Mouse (Mus musculus): ENCODE data around the gene Cbfb. TPM values are rescaled to one million over a fixed set of nuclear protein-coding genes. Genes with fewer than 3 reads are reported as not detected.

Gene Cbfb
- 100 to 1,000 TPM; 106 to 136 TPM for polyA plus RNA-seq (2017; shearing (Covaris generic))

DNA sequence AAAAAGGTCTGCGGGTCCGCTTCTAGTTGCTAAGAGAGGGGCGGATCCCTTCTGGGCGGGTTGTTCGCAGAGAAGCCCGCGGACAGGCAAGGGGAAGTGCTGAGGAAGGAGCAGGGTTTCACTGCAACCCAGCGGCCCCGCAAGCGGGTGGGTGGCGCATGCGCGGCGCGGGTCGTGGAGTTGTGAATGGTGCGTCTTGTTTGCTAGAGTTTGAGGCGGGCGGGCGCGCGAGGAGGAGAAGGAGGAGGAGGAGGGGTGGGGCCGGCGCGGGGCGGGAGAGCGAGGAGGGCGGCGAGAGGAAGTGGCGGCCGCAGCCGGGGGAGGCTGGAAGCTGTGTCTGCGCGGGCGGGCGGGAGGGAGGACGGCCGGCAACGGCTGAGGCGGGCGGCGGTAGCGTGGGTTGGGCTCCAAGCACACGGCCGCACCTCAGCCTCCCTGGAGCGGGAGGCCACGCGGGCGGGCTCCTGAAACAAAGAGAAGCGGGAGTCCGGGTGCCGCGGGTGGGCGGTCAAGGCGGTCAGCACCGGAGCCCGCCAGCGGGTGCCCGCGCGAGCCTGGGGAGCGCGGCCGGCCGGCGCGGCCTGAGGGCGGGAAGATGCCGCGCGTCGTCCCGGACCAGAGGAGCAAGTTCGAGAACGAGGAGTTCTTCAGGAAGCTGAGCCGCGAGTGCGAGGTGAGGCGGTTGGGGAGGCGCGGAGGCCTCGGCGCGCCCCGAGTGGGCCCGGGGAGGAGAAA, at the start of gene Cbfb:
TSS of gene Cbfb (plus strand) at position 294 of the 735 bp plus-strand sequence.

DNA sequence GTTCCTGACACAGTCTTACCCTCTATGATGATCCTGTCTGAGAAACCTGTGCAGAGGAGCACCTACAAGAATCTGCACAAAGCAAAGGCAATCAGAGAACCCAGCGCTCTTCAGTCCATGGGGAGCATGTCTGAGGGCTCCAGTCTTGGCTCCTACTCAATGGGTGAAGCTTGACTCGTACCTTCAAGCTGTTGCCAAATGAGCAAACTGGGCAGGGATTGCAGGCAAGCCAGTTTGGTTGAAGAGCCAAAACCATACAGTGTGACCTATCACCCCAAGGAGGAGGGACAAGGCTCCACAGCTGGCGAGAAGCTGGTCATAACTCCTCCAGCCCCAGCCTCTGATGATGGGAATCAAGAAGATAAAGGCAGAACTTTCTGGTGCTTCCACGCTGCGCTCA, 39.0 kb upstream of the Cbfb start, which contains the start of gene Ces4a:
TSS of gene Ces4a (plus strand) at position 292 of the 400 bp plus-strand sequence.

DNA sequence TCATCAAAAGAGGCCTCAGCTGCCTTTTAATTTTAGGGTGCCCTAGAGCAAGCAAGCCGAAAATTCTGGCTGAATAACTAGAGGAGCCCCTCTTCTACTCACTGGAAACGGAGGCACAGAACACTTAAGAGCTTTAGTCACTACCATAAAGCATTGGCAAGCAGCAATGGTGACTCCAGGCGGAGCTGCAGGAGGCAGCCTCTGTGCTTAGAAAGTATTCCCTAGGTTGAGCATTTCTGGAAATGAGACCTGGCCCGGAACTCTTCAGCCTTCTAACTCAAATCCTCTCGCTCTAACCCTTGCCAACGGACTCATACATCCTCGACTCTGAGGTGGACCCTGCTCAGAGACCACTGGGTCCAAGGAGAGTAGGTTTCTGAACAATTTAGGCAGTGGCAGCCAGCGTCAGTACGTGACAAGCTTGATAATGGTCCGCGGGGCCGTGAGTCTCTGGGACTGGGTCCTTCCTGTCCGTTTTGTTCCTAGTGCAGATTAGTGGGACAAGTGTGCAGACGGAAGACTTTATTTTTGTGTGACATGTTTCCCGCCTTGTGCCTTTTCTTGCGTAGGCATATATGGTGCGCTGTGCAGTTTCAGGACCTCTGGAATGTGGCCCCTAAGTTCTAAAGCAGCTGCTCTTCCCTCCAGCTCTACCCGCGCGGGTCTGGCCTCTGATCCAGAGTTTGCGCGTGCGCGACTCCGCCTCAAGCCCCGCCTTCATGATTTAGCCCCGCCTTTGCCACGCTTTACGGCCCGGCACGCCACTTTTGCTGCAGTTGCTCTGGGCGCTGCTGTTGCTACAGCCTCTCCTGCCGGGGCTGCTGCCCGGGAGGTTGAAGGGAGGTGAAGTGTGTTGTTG, 54.2 kb downstream of the Cbfb start, which contains the start of gene D230025D16Rik:
TSS of gene D230025D16Rik (plus strand) at position 733 of the 859 bp plus-strand sequence.

DNA sequence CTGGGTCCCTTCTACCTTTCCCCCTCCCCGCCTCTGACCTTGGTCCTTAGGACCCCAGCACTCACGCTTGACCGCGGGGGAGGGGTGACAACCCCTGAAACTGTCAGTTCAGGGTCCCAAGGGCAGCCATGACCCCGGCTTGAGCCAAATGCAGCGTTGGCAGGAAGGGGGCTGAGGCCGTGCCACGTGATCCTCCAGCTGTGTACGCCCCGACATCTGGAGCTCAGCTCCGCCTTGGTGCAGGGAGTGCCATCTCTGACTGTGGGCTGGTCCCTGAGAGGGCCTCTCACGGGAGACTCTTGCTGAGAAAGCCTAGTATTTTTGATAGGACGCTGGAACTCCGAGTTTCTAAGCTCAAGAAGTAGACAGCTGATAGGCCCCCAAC, 84.5 kb downstream of the Cbfb start, which contains the start of gene B3gnt9:
TSS of gene B3gnt9 (minus strand) at position 188 of the 385 bp plus-strand sequence.

DNA sequence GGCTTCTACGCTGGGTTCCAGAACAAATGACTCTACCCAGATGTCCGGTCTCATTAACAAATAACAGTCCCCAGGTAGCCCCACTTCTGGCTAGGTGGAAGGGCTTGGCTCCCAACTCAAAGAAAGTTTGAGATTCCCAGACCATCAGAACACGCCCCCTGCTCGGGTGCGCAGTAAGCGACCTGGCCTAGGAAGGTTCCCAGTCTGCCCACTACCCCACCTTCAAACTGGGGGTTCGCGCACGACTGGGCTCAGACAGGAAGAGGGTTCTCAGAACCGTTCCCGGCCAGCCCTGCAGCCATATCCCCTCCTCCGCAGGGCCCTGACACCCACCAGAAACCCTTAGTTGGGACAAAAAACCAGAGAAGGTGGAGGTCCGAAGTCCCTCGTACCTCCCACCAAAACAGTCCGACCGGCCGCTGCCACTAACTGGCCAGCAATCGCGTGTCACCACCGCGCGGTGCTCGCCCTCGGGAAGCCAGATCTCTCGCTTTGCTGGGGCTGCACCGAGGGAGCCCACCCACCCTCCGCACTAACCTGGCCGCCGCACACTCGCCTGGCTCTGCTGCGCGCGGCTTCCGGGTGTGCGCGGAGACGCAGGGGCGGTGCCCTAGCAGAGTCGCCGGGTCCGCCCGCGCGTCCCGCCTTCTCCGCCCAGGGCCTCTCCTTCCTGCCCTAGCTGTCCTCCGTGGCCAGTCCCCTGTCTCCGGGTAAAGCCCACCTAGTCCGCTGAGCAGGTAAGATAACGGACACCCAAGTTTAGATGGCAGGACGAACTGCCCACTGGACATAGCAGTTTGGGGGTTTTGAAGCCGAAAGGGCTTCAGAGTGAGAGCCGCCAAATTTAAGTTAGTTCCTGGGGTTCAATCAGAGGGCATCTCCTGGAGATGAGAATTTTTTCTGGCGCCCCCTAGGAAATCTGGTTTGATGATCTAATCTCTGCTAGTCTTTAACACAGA, 93.8 kb downstream of the Cbfb start, which contains the start of the genes Tradd and Fbxl8:
TSS of gene Tradd (minus strand) at position 586 of the 959 bp plus-strand sequence.
TSS of gene Fbxl8 (plus strand) at position 625 of the 959 bp plus-strand sequence.

Other genes starting within 250 kb of the Cbfb start
- not detected for gene Ces2e, start 244.4 kb upstream of the Cbfb start, polyA plus RNA-seq (2017; shearing (Covaris generic))
- under 1 TPM in 1 of 2 experiments, not detected in 1; 0.16 TPM for gene Ces2f, start 223.3 kb upstream of the Cbfb start, polyA plus RNA-seq (2017; shearing (Covaris generic))
- gene Ces2g, start 209.0 kb upstream of the Cbfb start, polyA plus RNA-seq (2017; shearing (Covaris generic)): 1 to 10 TPM in 1 of 2 experiments, not detected in 1; 1.6 TPM
- gene Ces2h, start 169.8 kb upstream of the Cbfb start, polyA plus RNA-seq (2017; shearing (Covaris generic)): not detected
- under 1 TPM in 1 of 2 experiments, not detected in 1; 0.36 TPM for gene Ces3a, start 122.1 kb upstream of the Cbfb start, polyA plus RNA-seq (2017; shearing (Covaris generic))
- gene Ces3b, start 86.9 kb upstream of the Cbfb start, polyA plus RNA-seq (2017; shearing (Covaris generic)): under 1 TPM; 0.12 to 0.49 TPM
- gene Ces4a, start 38.9 kb upstream of the Cbfb start, polyA plus RNA-seq (2017; shearing (Covaris generic)): 1 to 10 TPM in 1 of 2 experiments, under 1 TPM in 1; 0.31 to 1.2 TPM
- gene D230025D16Rik, start 54.5 kb downstream of the Cbfb start, polyA plus RNA-seq (2017; shearing (Covaris generic)): 10 to 100 TPM; 26.1 to 30.7 TPM
- gene B3gnt9, start 84.5 kb downstream of the Cbfb start, polyA plus RNA-seq (2017; shearing (Covaris generic)): 1 to 10 TPM; 1.7 to 2.5 TPM
- 10 to 100 TPM; 66.5 to 74.3 TPM for gene Tradd, start 93.9 kb downstream of the Cbfb start, polyA plus RNA-seq (2017; shearing (Covaris generic))
- 10 to 100 TPM; 23.3 to 29.8 TPM for gene Fbxl8, start 94.0 kb downstream of the Cbfb start, polyA plus RNA-seq (2017; shearing (Covaris generic))
- gene Hsf4, start 99.1 kb downstream of the Cbfb start, polyA plus RNA-seq (2017; shearing (Covaris generic)): 1 to 10 TPM in 1 of 2 experiments, under 1 TPM in 1; 0.88 to 1.1 TPM
- gene Nol3, start 105.5 kb downstream of the Cbfb start, polyA plus RNA-seq (2017; shearing (Covaris generic)): 1 to 10 TPM in 1 of 2 experiments, not detected in 1; 1.6 TPM
- 1 to 10 TPM; 1.9 to 4.2 TPM for gene 4931428F04Rik, start 119.2 kb downstream of the Cbfb start, polyA plus RNA-seq (2017; shearing (Covaris generic))
- 1 to 10 TPM; 2.0 to 2.1 TPM for gene Exoc3l, start 125.4 kb downstream of the Cbfb start, polyA plus RNA-seq (2017; shearing (Covaris generic))
- gene E2f4, start 127.0 kb downstream of the Cbfb start, polyA plus RNA-seq (2017; shearing (Covaris generic)): 100 to 1,000 TPM; 150 to 169 TPM
- 10 to 100 TPM in 1 of 2 experiments, 1 to 10 TPM in 1; 7.2 to 14.4 TPM for gene Elmo3, start 134.9 kb downstream of the Cbfb start, polyA plus RNA-seq (2017; shearing (Covaris generic))
- gene Lrrc29, start 155.6 kb downstream of the Cbfb start, polyA plus RNA-seq (2017; shearing (Covaris generic)): 1 to 10 TPM; 1.9 to 2.7 TPM
- gene Tmem208, start 155.7 kb downstream of the Cbfb start, polyA plus RNA-seq (2017; shearing (Covaris generic)): 100 to 1,000 TPM; 128 to 130 TPM
- 1 to 10 TPM; 1.0 to 1.8 TPM for gene Fhod1, start 177.3 kb downstream of the Cbfb start, polyA plus RNA-seq (2017; shearing (Covaris generic))
- under 1 TPM; 0.28 to 0.60 TPM for gene Slc9a5, start 178.2 kb downstream of the Cbfb start, polyA plus RNA-seq (2017; shearing (Covaris generic))
- gene Plekhg4, start 202.6 kb downstream of the Cbfb start, polyA plus RNA-seq (2017; shearing (Covaris generic)): 1 to 10 TPM in 1 of 2 experiments, not detected in 1; 1.1 TPM
- 1 to 10 TPM in 1 of 2 experiments, under 1 TPM in 1; 0.65 to 1.3 TPM for gene Kctd19, start 242.8 kb downstream of the Cbfb start, polyA plus RNA-seq (2017; shearing (Covaris generic))
- under 1 TPM in 1 of 2 experiments, not detected in 1; 0.53 TPM for gene Lrrc36, start 242.9 kb downstream of the Cbfb start, polyA plus RNA-seq (2017; shearing (Covaris generic))

Data from inflammation-experienced regulatory T-cells (primary cell).